Mouse (Mus musculus): ENCODE results near the gene Brd1.
"Not testable (repeated sequence)": the region's sequence is repeated elsewhere in the genome, so short reads cannot be mapped to it uniquely, and the experiment has no call there.

Gene Brd1

DNA sequence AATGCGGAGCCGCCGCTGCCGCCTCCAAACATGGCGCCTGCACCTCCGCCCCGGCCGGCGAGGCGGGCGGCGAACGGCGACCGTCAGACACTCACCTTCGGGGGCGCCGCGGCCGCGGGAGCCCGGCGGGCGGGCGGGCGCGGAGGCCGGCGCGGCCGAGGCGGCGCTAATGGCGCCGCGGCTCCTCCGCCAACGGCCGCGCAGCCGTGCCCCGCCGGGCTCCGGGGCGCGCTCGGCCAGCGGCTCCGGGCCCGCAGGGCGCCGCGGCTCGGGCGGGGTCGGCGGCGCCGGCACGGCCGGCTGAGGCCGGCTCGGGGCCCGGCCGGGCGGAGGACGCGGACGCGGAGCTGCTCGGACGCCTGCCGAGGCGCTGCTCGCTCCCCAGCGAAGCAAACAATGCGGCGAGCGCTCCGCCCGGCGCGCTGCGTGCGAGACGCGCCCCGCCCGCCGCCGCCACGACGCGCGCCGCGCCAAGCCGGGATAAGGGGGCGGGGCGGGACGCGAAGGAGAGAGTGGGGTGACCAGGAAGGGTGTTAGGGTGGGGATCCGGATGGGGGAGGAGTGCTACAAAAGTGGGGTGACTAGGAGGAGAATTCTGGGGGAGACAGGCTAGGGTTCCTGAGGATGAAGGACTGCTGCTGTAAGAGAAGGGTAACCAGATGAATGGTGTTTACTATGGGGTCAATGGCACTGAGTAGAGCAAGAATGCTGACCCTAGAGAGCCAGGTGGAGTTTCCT, at the start of gene Brd1:
Gene Brd1, minus strand, starts transcription at position 400 of the 738 bp plus-strand sequence.
- peak; percentile 87 for DNase-seq

DNA sequence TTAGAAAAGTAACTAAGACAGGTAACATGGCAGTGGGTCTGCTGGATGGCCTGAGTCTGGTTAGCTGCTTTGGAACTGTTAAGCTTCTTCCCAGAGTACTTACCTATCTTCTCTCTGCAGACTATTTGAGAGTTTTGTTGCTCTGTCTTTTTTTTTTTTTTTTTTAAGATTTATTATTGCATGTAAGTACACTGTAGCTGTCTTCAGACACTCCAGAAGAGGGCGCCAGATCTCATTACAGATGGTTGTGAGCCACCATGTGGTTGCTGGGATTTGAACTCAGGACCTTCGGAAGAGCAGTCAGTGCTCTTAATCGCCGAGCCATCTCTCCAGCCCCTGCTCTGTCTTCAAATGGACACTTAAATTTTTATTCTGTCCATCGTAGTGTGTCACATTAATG, 40.6 kb upstream of the Brd1 start:
- DNase-seq: not testable (repeated sequence)

DNA sequence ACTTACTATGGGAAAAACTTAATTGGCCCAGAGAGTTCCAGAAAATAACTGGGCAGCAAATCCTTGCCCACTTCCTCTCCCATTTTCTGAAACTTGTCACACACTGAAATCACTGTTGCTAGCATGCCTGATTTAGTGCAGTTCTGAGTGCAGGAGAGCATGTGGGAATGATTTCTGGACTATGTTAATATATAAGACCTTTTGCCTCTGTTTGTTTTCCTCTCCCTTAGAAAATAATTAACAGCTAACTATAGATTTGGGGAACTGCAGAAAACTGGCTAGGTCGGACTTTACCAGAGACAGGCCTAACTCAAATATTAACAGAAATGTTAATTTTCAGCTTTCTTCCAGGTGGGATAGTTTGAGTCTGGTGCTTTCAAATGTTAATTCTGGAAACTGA, 34.5 kb upstream of the Brd1 start:
- no peak for DNase-seq

DNA sequence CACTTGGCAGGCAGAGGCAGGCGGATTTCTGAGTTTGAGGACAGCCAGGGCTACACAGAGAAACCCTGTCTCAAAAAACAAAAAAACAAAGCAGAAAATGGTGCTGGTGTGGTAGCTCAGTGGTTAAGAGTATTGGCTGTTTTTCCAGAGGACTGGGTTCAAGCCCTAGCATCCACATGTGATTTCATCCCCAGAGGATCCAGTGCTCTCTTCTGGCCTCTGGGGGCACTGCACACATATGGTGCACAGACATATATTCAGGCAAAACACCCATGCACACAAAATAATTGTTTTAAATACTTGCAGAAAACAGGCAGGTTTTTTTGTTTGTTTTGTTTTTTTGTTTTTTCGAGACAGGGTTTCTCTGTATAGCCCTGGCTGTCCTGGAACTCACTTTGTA, 32.1 kb upstream of the Brd1 start:
- not testable (repeated sequence) for DNase-seq

DNA sequence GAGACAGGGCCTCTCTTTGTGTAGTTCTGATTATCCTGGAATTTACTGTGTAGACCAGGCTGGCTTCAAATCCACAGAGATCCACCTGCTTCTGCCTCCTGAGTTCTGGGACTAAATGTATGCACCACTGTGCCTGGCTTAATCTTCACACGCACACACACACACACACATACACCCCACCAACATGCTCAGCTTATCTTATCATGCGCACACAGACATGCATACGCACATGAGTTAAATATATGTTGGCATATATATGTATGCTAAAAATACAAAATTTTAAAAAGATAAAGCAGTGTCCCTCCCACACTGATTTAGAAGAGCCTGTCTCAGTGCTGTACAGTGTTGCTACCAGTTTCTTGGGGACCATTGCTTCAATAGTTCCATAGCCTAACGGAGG, 27.5 kb upstream of the Brd1 start:
- DNase-seq: no peak

DNA sequence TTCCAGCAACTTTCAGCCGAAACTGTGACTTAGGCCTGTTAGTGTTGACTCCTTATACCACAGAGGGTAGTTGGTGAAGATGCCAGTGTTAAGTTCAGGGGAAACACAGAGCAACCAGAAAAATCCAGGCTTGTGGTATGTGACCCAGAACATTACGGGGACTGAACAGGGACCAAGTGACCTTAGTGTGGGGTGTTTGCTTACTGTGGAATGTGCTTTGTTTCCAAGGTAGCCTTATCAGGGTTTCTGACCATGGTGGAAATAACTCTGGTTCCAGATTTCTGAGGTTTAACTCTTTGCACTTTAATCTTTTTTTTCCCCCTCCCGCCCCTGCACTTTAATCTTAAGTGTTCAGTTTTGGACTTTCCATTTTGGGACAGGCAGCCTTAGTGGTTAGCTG, 24.0 kb upstream of the Brd1 start:
- DNase-seq: no peak

DNA sequence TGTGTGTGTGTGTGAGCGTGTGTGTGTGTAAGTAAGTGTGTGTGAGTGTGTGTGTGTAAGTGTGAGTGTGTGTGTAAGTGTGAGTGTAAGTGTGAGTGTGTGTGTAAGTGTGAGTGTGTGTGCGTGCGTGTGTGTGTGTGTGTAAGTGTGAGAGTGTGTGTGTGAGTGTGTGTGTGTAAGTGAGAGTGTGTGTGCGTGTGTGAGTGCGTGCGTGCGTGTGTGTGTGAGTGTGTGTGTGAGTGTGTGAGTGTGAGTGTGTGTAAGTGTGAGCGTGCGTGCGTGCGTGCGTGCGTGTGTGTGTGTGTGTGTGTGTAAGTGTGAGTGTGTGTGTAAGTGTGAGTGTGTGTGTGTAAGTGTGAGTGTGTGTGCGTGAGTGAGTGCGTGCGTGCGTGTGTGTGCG, 21.7 kb upstream of the Brd1 start:
- no peak for DNase-seq

DNA sequence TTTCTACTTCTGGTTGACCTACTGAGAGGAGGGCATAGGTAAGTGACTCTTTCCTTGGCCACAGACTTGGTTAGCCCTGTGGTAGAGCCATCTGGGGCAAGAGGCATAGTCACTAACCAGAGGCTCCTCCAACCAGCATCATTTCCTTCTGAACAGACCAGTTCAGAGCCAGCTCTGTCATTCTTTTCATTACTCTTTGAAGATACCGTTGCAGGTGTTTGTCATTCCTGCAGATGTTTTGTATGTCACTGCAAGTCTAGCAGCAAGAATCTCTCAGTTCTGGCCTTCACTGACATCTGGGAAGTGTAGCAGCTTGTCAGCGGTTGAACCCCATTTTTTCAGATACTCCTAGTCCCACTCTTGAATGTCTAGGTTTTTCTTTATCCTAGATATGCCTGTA, 20.9 kb upstream of the Brd1 start:
- DNase-seq: no peak

DNA sequence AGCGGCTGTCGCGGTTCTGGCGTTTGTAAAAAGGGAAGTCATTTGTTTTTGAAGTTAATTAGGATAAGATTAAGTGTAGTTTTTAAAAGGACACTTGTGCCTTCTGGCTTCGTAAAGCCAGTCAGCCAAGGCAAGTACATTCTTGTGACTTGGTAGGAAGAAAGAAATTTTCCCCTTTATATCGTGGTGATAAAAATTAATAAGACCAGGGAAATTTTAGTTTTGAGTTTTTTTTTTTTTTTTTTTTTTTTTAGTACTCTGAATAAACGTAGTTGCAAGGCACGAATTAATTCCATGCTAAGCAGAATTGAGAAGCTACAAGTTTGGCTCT, 18.3 kb upstream of the Brd1 start:
- no peak for DNase-seq

DNA sequence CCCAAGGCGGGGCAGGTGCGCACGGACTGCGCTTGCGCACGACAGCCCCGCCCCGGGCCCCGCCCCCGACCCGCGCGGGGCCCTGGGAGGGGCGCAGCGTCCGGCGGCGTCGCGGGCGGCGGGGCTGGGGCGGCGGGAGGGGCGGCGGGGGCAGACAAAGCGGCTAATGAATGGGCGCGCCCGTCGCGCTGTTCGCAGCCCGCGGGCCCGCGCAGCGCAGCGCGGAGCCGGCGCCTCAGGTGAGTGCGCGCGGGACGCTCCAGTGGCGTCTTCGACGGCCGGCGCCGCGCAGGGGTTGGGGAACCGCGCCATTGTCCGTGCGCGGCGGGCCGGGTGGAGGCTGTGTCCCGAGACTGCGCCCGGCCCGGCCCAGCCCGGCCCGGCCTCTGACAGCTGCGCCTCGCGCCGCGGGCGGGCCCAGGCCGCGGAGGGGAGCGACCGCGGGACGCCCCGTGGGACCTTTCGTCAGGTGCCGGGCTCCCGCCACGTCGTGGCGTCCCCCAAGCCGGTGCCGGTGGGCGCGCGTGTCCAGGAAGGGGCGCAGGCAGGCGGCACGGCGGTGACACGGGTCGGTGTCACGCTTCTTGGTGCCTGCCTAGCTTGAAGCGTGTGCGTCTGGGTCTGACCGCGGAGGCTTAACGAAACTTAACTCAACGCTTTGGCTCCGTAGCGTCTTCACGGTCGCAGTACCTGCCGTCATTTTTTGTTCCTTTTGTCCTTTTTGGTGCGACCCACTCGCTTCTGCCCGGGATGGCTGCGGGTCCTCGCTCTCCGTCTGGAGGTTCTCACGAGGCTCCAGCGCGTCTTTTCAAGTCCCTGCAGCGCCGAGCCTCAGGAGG, 17.8 kb upstream of the Brd1 start, which contains the start of gene Zbed4:
Gene Zbed4, plus strand, starts transcription at position 97 of the 839 bp plus-strand sequence.
- DNase-seq: peak; percentile 72

DNA sequence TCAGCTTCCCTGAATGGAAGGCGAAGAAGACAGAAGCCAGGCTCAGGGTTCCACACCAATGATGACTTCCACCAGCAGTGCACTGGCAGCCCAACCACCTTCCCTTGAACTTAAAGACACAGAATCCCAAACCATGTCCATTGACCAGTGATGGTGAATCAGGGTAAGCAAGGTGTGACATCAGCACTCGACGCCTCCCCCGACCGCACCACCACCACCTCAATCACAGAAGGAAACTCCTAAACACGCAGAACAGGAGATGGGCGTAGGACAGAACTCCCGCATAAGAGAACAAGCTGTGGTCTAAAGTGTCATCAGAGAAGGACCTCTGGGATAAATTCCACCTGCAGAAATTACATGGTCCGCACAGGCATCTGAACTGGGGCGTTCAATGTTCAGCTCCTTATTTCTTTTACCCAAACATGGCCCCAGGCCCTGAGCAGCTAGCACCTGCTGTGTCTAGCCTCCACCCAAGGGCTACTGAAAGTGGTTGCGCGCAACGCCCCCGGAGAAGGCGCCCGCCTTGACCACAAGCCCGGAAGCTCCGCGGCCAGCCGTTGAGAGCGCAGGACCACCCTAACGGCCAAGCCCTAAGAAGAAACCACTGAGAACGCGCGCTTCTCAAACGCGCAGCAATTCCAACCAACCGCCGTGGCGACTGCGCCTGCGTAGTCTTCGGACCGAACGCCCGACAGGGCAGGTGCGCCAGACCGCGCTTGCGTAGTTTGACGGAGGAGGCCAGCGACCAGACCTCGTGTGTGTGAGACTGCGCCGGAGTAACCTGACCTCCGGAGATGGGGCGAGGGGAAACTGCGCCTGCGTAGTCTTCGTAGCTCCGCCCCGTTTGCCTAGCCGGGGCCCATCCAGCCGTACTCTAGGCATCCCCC, 16.9 kb upstream of the Brd1 start:
- peak; percentile 99 for DNase-seq

DNA sequence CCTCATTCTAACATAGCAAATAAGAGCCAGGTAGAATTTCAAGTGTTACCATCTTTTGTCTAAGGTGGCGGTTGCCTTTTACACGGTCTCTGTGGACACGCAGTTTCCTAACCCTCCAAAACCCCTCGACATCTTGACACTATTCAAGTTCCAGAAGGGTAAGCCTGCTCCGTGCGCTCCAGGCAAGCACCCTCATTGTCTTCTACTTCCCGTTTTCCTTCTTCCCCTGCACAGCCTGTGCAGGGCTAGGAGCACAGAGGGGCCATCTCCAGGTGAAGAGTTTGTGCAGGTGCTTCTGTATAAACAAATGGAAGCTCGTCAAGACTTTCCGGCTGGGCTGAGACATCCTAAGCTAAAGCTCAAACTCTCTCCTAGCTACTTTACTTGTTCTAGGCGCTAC, 16.0 kb upstream of the Brd1 start:
- DNase-seq: no peak

DNA sequence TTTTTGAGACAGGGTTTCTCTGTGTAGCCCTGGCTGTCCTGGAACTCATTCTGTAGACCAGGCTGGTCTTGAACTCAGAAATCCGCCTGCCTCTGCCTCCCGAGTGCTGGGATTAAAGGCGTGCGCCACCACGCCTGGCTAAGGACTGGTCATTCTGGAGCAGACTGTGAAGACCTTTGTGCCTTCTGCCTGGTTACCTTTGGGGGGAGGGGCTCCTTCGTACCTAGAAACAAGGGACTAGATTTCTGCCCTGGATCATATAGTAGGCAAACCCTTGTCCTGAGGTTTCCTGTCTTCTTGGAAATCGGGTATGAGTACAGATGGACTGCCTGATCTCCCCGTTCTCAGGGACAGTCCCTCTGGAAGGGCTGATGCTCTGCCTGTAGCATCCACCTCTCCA, 15.6 kb upstream of the Brd1 start:
- not testable (repeated sequence) for DNase-seq

DNA sequence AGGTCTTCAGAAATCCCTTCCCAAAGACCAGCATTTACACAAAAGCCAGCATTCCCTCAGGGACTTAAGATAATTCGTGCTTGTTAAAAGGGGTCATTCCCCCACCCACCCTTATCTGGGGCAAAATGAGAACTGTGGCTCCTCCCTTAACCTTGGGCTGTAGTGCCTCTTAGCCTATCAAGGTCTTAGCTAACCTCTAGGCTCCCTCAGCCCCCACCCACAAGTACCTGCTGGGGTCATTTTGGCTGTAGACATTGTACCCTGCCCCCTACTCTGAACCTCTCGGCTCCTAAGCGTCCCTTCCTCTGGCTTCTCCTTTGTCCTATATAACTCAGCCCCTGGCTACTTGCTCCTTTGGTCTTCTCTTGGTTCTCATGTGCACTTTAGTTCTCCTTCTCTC, 11.9 kb upstream of the Brd1 start:
- DNase-seq: no peak

DNA sequence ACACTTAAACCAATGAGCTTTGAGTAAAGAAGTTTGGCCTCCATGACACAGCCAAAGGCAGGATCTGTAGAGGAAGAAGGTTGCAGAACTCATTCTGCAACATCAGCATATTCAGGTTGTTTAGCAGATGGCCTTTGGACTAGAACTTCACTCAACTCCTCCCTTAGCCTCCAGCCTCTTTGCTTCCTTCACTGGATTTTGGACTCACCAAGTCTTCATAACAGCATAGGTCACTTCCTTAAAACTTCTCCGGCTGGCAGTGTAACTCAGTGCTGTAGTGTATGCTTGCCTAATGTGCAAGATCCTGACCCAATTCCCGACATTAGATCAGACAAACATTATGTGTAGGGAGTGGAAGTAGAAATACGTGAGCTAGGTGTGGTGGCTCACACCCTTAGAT, 11.3 kb upstream of the Brd1 start:
- DNase-seq: no peak

DNA sequence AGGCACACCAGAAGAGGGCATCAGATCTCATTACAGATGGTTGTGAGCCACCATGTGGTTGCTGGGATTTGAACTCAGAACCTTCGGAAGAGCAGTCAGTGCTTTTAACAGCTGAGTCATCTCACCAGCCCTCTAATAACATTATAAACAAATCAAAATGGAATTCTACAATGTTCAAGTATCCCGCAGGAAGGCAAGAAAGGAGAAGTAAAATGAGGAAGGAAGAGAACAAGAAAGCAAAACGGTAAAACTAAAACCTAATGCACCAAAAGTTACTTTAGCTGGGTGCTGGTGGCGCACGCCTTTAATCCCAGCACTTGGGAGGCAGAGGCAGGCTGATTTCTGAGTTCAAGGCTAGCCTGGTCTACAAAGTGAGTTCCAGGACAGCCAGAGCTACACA, 9.3 kb upstream of the Brd1 start:
- not testable (repeated sequence) for DNase-seq

DNA sequence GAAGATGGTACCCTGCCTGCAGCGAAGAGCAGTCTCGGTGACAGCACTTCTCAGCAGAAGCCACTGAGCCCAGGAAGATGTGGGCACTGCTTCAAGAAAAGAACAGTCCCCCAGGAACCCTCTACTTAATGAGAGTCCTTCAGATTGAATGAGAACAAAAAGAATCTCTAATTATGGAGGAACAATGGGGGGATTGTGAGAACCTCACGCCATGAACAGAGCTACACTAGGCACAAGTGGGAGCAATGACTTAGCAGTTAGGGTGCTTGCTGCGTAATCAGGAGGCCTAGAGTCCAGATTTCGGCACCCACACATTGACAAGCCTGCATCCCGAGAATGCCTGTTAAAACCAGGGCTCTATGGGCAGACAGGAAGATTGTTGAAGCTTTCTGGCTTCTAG, 7.3 kb upstream of the Brd1 start:
- DNase-seq: peak; percentile 81

DNA sequence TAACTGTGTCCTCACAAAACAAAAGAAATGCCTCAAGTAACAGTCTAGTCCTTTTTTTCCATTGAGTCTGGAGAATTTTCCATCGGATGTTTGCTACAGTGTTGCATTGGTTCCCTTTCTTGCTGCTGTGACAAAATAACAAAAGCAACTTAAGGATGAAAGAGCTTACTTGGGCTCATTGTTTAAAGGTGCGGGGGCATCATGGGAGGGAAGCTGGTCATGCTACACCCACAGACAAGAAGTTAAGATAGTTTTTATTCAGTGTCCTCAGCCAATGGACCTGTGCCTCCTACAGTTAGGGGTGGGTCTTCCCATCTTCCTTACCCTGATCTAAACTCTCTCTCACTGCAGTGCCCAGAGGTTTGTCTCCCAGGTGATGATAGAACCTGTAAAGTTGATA, 4.4 kb upstream of the Brd1 start:
- no peak for DNase-seq

DNA sequence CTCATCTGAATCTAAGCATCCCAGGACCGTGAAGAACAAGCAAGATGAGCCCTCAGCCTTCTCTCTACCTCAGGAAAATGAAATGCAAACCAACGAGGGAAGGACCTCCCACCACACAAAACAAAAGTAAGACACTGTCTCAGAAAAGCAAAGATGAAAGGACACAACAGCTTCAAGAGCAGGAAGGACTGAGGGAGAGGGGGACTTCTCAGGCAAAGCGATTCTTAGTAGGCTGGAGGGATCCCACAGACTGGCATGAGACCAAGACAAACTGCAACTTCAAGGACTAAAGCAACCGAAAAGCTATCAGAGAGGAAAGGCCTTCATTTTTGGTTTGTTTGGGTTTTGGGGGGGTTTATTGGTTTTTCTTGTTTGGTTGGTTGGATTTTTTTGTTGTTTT, 2.1 kb upstream of the Brd1 start:
- DNase-seq: no peak

DNA sequence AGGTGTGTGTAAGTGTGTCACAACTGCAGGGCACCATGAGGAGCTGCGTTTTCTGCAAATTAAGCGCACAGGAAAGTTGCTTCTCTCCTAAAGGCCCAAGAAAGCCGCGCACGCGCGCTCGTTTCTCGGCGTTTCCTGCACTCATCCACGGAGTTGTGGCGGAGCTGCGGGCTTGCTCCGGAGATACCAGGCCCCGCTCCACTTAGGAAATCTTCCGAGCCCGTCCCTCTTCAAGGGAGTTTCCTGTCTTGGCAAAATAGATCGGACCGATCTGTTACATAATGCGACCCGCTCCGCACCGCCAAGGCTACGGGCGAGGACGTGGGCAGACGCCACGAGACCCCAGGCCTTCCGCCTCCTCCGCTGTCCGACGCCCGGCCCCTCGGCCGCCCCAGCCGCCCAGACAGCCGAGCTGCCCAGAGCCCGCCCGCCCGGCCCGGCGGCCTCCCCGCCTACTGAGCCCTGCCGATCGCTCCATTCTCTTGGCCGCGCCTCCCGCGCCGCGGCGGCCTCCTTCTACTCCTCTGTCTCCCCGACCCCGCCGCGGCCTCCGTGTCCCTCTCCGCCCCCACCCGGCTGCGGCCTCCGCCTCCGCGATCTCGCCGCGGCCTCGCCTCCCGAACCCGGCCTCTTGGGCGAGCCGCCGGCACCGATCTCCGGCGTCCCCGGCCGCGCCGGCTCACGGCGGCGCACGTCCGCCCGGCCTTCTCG, 837 bp downstream of the Brd1 start:
- peak; percentile 69 for DNase-seq

DNA sequence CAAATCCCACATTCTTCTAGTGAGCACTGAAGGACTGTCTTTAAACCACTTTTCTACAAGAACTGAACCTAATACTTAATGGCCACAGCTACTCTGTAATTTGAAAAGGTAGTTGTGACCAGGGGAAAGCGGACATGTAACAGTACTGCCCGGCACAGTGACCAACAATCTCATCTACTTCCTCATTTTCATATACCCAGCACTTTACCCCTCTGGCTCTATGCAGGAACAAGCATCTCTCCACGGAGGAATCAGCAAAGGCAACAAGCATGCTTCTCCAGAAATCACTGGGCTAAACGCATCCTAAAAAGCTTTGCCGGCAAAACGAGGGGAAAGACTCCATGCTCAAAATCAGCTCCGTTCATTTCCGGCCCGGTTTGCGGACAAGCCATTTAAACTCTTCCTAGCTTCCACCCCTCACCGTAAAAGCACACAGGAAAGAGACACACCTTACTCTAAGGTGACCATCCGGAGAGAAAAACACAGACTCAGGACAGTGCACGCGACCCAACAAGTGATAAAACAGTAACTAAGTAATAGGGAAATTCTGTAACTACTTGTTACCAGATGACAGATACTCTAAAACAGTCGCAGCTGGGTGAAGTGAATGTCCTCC, 1.5 kb downstream of the Brd1 start:
- DNase-seq: no peak

DNA sequence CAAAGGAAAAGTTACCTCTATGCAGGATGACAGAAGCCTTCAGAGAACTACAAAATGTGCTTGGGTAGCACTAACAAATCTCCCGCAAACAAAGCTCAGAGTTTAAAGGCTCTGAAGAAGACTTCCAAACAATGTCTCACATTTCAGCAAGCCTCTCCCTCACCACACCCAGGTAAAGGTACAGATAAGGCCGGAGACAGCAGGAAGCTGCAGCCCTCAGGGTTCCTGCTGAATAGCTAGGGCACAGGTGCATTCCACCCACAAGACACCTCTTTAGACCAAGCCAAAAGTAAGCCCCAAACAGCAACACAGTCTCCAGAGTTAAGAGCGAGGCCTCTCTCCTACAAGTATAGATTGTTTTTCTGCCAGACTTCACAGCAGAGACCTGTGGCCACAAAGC, 3.3 kb downstream of the Brd1 start:
- no peak for DNase-seq
